Mouse (Mus musculus): ENCODE data around the gene D17H6S53E. TPM values are rescaled to one million over a fixed set of nuclear protein-coding genes. Genes with fewer than 3 reads are reported as not detected.

D17H6S53E gene
- polyA plus RNA-seq (2015; fragmentation: Nextera tagmentation; extraction: Ambion mirVana) = 8.3 and 9.6 TPM in 2 replicates

DNA sequence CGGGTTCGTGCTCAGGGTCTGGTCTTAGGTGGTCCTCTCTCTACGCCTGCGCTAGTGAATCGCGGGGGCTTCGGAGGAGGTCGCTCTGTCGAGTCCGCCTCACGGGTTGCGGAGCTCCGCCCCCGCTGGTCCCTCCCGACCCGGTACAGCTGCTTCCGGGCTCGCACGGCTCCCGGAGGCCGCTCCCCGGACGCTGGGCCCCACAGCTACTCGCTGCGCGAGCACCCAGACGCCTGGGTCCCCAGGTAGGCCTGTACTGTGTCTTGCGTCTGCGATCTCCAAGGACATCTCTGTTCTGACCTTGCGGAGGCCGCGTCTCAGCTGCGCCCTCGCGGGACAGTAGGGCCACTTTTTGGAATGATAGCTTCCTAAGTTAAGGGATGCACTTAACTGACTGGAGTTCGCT, at the start of gene D17H6S53E:
Gene D17H6S53E, plus strand, starts transcription at position 168 of the 406 bp plus-strand sequence.
- Histone ChIP-seq H3K27ac (peak within 1 kb of the TSS; percentile 71), H3K4me1 (peaks cover 45% of the 10 kb centered on the region), H3K36me3 (replicated peaks) (peaks cover 7% of the 10 kb centered on the region; the same call in 1 of the 2 replicates), H3K4me2 (peak within 1 kb of the TSS; percentile 65), H3K27me3 (replicated peaks) (no peaks in the 10 kb centered on the region), H3K9ac (peak within 1 kb of the TSS; percentile 77), H3K4me3 (peak within 1 kb of the TSS; percentile 63), H3K9me3 (no peaks in the 10 kb centered on the region)
- 1% methylated on average over 36 of the region's 36 CpGs for WGBS
- ATAC-seq (replicated peaks) = peak; percentile 31; the same call in 1 of the 2 replicates

DNA sequence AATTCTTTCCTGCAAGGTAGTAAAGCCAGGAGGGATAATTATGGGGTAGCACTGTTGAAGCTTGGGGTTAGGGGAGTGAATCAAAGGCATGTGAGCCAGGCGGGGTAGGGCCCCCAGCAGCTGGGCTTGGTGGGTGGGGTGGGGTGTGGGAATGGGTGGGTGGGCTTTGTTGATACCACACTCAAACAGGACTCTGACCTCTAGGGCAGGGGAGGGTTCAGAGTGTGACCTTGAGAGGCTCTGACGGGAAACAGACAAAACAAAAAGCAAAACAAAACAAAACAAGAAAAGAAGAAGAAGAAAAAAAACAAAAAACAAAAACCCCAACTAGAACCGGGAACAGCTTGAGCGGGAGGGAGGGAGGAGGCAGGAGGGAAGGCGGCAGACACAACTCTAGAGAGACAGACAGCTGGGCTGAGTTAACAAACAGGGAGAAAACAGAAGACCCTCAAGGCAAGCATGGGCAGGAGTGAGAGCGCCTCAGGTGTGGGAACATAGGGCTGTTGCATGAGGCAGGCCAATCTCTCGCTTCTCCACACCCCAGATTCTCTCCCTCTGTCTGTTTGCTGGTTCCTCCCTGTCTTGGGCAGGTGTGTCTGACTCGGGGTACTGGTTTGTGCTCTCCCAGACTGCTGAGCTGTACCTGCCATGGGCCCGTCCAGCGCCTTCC, 49.5 kb upstream of the D17H6S53E start, which contains the start of gene Ly6g6e:
Gene Ly6g6e, plus strand, starts transcription at position 396 of the 670 bp plus-strand sequence.
- Histone ChIP-seq H3K27ac (no peak within 1 kb of the TSS), H3K4me3 (peak within 1 kb of the TSS; percentile 21), H3K9me3 (no peaks in the 10 kb centered on the region), H3K4me2 (peak within 1 kb of the TSS; percentile 43), H3K9ac (no peak within 1 kb of the TSS; the same call in 1 of the 2 replicates), H3K36me3 (replicated peaks) (no peaks in the 10 kb centered on the region), H3K27me3 (replicated peaks) (no peaks in the 10 kb centered on the region), H3K4me1 (peaks cover 11% of the 10 kb centered on the region; the same call in 1 of the 2 replicates)
- 36% methylated on average over 10 of the region's 10 CpGs for WGBS
- no peak for ATAC-seq (replicated peaks)

DNA sequence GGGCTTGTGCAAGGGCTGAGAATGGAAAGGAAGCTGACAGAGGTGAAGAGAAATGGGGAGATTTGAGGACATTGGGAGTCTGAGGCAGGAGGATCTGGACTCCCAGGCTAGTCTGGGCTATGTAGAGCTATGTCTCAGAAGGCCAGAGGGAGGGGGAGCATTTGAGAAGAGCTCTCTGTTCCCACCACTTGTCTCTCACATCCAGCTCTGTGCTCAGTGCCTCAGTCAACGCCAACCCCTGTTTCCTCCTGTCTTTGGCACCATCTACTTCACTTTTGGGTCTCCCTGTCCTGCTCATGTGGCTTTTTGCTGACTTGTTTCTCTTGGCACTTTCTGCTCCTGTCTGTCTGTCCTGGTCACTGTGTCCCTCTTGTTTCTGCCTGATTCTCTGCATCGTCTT, 48.9 kb upstream of the D17H6S53E start:
- Histone ChIP-seq H3K9me3 (no peaks in the 10 kb centered on the region), H3K4me2 (peak overlapping the region; percentile 43; the same call in 1 of the 2 replicates), H3K9ac (no peak overlapping the region), H3K4me3 (peak overlapping the region; percentile 21; the same call in 1 of the 2 replicates), H3K27ac (no peak overlapping the region), H3K36me3 (replicated peaks) (no peaks in the 10 kb centered on the region), H3K27me3 (replicated peaks) (no peaks in the 10 kb centered on the region), H3K4me1 (peaks cover 11% of the 10 kb centered on the region; the same call in 1 of the 2 replicates)
- 41% methylated on average over 2 of the region's 2 CpGs for WGBS
- no peak for ATAC-seq (replicated peaks)

DNA sequence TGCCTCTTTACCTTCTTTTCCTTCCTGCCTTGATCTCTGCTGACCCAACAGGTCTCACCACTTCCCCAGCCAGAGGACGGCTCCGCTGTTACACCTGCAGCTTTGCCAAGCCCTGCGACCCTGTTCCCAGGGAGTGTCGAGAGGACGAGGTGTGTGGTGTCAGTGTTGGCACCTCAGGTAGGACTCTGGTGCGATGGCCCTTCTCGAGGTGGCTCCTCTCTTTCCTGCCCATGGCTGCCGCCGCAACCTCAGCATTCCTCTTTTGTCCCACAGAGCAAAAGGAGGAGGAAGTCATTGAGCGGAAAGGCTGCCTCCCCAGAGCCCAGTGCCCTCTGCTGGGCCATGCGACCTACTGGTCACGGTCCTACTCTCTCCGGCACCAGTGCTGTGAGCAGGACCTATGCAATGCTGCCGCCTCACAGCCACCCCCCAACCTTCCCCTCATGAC, 48.4 kb upstream of the D17H6S53E start, which contains the start of gene Ly6g6d:
Gene Ly6g6d, minus strand, starts transcription at position 280 of the 448 bp plus-strand sequence.
- Histone ChIP-seq H3K4me1 (peaks cover 11% of the 10 kb centered on the region; the same call in 1 of the 2 replicates), H3K4me3 (peak within 1 kb of the TSS; percentile 21), H3K27ac (no peak within 1 kb of the TSS), H3K9me3 (no peaks in the 10 kb centered on the region), H3K4me2 (peak within 1 kb of the TSS; percentile 43), H3K27me3 (replicated peaks) (no peaks in the 10 kb centered on the region), H3K36me3 (replicated peaks) (no peaks in the 10 kb centered on the region), H3K9ac (no peak within 1 kb of the TSS; the same call in 1 of the 2 replicates)
- 9% methylated on average over 14 of the region's 14 CpGs for WGBS
- 0 out of 2 replicates have a peak, but pooled peaks have one; percentile 37 for ATAC-seq (replicated peaks)

DNA sequence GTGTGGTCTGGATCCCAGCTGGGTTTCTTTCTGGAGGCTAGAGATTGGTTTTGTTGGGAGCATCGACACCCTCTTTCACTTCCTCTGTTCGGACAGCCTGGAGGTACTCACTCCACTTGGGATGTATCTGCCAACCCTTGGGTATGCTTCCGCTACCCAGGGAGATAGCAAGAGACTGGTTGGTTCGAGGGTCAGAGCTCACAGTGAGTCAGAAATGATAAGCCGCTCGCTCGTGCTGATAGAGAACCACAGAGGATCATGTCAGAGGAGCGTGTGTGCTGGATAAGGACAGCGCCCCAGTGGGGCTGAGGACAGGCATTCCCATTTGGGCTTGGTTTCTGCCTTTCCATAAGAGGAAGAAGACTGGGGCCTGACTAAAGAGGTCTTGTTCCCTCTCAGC, 46.4 kb upstream of the D17H6S53E start:
- Histone ChIP-seq H3K27ac (no peak overlapping the region), H3K9me3 (no peaks in the 10 kb centered on the region), H3K27me3 (replicated peaks) (no peaks in the 10 kb centered on the region), H3K9ac (no peak overlapping the region), H3K4me3 (no peak overlapping the region), H3K36me3 (replicated peaks) (no peaks in the 10 kb centered on the region), H3K4me1 (peaks cover 11% of the 10 kb centered on the region; the same call in 1 of the 2 replicates), H3K4me2 (no peak overlapping the region)
- ATAC-seq (replicated peaks) = no peak
- WGBS = 72% methylated on average over 9 of the region's 9 CpGs

DNA sequence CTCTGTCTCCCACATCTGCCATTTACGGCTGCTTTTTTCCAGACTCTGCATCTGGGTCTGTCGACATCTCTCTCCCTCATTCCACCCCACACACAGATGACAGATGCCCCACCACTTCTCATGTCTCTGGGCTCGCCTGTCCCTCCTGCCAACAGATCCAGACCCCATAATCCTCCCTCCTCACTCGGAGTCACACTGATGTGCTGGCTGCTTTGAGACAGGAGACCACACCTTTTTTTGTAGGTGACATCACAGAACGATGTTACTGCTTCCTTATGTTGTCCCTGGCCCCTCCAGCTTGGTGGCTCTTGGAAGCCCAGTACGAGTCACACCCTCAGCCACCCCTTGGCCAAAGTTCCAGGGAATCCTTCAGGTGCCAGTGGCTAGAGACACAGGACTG, 45.9 kb upstream of the D17H6S53E start:
- Histone ChIP-seq H3K4me1 (peaks cover 11% of the 10 kb centered on the region; the same call in 1 of the 2 replicates), H3K9me3 (no peaks in the 10 kb centered on the region), H3K4me2 (no peak overlapping the region), H3K27ac (no peak overlapping the region), H3K4me3 (no peak overlapping the region), H3K9ac (no peak overlapping the region), H3K27me3 (replicated peaks) (no peaks in the 10 kb centered on the region), H3K36me3 (replicated peaks) (no peaks in the 10 kb centered on the region)
- 62% methylated on average over 6 of the region's 6 CpGs for WGBS
- no peak for ATAC-seq (replicated peaks)

DNA sequence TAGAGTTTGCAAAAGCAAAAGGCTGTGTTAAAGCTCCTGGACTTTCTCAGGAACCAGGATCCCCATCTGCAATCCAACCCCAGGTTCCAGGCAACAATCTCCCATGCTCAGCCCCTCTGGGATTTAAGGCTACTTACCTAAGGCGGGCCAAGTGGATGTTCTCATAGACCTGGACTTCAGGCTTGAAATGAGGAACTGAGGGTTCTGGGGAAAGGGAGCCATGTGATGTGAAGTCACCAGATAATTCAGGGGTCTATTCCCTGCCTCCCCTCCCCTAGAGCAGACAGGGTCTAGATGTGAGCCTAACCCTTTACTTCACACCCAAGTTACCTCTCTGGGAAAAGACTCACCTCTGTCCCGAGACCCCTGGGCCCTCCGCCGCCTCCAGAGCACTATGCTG, 45.5 kb upstream of the D17H6S53E start:
- Histone ChIP-seq H3K4me2 (no peak overlapping the region), H3K27ac (no peak overlapping the region), H3K4me1 (peaks cover 11% of the 10 kb centered on the region; the same call in 1 of the 2 replicates), H3K36me3 (replicated peaks) (no peaks in the 10 kb centered on the region), H3K9ac (no peak overlapping the region), H3K9me3 (no peaks in the 10 kb centered on the region), H3K4me3 (no peak overlapping the region), H3K27me3 (replicated peaks) (no peaks in the 10 kb centered on the region)
- WGBS = 87% methylated on average over 4 of the region's 4 CpGs
- ATAC-seq (replicated peaks) = no peak

DNA sequence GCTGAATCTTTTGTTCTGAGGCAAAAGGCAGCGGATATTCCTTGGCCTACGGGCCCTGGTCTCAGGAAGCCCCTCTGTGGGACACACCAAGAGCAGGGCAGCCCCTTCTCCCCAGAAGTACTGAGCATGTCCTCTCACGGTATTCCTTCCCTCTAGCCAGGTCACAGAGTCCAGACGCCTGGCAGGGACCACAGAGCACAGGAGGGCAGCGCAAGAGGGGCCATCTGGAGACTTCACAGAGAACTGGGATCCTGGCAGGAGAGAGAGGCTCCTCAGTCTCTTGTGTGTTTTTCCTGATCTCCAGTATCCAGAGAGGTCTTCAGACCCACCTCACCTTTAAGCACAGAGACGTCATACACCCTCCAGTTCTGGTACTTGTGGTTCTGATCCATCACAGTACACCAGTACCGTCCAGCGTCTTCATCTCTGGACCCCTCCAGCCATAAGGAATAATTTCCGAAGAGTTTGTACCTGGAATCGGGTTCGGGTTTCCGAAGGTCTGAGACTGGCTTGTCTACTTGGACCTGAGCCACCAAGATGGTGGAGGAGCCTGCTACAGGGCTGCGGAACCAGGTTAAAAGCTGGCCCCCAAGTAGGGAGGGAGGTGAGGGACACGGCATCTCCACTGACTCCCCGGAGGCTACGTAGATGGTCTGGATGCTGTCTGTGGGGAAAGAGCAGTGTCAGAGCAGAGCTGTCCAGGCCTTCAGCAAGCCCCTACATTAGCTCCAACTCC, 43.2 kb upstream of the D17H6S53E start:
- no peak overlapping the region for H3K4me3 ChIP-seq
- H3K9me3 ChIP-seq = no peaks in the 10 kb centered on the region
- no peak overlapping the region for H3K4me2 ChIP-seq
- no peak for ATAC-seq (replicated peaks)
- 83% methylated on average over 16 of the region's 16 CpGs for WGBS
- H3K36me3 ChIP-seq (replicated peaks) = no peaks in the 10 kb centered on the region
- H3K27ac ChIP-seq = no peak overlapping the region
- H3K27me3 ChIP-seq (replicated peaks) = no peaks in the 10 kb centered on the region
- no peak overlapping the region for H3K9ac ChIP-seq
- H3K4me1 ChIP-seq = peaks cover under 1% of the 10 kb centered on the region; the same call in 1 of the 2 replicates

DNA sequence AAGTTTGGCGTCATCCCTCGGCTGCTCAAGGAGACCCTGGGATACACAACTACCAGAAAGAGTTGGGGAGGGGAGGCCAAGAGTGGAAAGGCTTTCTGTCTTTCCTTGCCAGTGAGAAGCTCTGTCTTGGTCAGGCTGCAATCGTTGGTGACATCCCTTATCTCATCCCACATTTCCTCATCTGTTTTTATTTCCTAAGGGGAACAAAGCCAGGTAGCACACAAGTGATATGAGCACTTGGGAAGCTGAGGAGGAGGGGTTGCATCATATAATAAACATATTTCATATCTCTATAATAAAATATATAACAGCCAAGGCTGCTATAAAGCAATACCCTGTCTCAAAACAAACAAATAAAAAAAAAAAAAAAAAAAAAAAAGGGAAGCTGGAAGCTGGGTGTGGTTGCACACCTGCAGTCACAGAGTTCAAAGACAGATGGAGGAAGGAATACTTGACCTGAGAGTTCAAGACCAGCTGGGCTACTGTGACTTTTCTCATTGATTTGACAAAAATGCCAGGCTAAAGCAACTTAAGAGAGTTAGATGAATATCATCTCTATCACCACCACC, 42.2 kb upstream of the D17H6S53E start:
- no peak for ATAC-seq (replicated peaks)
- Histone ChIP-seq H3K4me3 (no peak overlapping the region), H3K4me1 (no peaks in the 10 kb centered on the region), H3K4me2 (no peak overlapping the region), H3K27ac (no peak overlapping the region), H3K27me3 (replicated peaks) (no peaks in the 10 kb centered on the region), H3K9ac (no peak overlapping the region), H3K36me3 (replicated peaks) (no peaks in the 10 kb centered on the region), H3K9me3 (no peaks in the 10 kb centered on the region)
- WGBS = 85% methylated on average over 3 of the region's 3 CpGs

DNA sequence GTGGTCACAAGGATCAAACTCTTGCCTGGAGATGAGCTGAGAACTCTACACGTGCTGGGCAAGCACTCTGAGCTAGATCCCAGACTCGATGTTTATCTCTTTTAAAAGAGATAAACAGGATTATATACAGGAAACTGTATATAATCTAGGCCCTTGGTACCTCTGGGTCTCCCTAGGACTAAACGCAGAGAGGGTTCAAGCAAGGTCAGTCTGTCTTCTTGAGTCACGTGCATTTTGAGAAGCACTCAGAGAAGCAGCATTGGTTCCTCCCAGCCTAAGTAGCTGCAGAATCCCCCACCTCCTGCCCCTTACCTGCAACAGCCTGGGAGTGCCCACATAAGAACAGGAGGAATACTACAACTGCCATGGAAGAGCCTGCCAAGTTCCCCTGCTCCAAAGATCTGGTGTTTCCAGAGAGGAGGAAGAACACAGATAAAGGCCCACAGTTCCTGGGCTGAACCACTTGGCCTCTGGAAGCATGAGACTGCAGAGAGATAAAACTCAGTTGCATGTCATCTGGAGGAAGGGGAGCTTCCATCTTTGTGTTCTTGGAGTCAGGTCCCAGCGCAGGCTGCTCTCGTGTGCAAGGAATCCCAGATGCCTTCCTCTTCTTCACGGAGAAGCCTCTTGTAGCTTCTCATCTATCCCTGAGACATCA, 40.8 kb upstream of the D17H6S53E start, which contains the start of gene Ly6g6f:
Gene Ly6g6f, minus strand, starts transcription at position 403 of the 658 bp plus-strand sequence.
- 86% methylated on average over 7 of the region's 7 CpGs for WGBS
- Histone ChIP-seq H3K4me2 (no peak within 1 kb of the TSS), H3K9ac (no peak within 1 kb of the TSS), H3K27ac (no peak within 1 kb of the TSS), H3K4me1 (peaks cover 7% of the 10 kb centered on the region), H3K4me3 (no peak within 1 kb of the TSS), H3K27me3 (replicated peaks) (no peaks in the 10 kb centered on the region), H3K36me3 (replicated peaks) (no peaks in the 10 kb centered on the region), H3K9me3 (no peaks in the 10 kb centered on the region)
- ATAC-seq (replicated peaks) = no peak

DNA sequence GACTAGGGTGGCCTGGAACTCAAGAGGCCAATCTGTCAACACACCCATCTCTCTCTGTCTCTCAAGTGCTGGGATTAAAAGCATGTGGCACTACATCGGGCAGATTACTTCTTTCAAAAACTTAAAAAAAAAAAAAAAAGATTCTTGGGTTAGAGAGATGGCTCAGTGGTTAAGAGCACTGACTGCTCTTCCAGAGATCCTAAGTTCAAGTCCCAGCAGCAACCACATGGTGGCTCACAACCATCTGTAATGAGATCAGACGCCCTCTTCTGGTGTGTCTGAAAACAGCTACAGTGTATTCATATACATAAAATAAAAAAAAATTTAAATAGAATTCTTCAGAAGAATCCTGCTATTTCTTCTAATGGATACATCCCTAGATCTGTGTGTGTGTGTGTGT, 38.0 kb upstream of the D17H6S53E start:
- Histone ChIP-seq H3K4me3 (no peak overlapping the region), H3K9me3 (no peaks in the 10 kb centered on the region), H3K4me2 (no peak overlapping the region), H3K36me3 (replicated peaks) (no peaks in the 10 kb centered on the region; the same call in 1 of the 2 replicates), H3K9ac (no peak overlapping the region), H3K4me1 (peaks cover 15% of the 10 kb centered on the region), H3K27me3 (replicated peaks) (no peaks in the 10 kb centered on the region), H3K27ac (no peak overlapping the region)
- ATAC-seq (replicated peaks) = no peak
- WGBS = 51% methylated on average over 2 of the region's 2 CpGs

Data from midbrain, embryonic 15.5 days (tissue).